Mouse (Mus musculus) embryo, embryonic 11.5 days (tissue): ENCODE measurements around the gene Fam228a.
"Not testable (repeated sequence)": the region's sequence is repeated elsewhere in the genome, so short reads cannot be mapped to it uniquely, and the experiment has no call there.

Experiments used
- DNase-seq: peaks from one replicate; pipeline ENCODE4 v3.0.0-alpha.2; 2012; ENCODE audit warnings: low read depth, low spot score

Fam228a gene

DNA sequence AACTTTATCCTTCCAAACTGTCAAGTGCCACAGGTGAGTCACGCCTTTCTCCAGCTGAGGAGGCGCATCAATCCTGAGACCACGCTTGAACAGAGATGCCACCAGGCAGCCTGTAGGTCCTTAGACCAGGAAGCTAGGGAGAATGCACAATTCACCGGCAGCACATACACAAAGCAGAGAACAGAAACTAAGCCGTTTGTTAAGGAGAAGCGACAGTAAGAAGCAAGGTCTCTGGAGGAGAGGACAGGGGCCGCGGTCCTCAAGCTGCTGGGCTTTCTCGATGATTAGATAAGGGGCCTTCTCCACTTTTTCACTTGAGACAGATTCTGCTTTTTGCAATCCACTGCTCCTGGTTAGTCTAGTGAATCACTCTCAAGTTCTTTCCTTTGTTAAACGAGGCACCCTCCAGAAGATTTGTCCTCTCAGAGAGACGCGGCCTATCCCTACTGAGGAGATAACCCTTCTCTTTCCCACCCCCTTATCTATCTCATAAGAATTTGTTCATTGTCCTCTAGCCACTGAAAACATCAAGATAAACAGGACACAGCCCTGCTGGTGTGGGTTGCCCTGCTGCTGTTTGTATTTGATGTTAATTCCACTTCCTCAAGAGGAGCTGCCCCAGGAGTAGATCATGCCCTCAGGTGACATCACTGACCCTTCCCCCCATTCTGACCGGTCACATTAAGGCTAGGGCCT lies 19.0 kb downstream of the Fam228a start:
- DNase-seq, result no peak

DNA sequence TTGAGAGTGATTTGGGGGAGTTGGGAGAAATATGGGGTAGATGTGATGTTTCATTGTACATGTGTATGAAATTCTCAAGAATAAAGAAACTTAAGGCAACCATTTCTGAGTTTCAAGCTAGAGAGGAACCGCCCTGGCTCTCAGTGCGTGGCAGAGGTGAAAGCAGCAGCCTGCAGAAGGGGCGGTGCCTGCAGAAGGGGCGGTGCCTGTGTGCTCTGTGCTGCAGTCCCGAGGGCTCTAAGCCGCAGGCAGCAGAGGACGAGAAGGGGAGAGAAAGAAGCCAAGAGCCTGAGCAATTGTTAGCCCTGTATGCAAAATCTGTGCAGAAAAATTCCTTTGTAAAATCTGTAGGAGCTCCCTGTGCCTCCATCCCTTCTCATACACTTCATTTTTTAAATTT lies 20.8 kb downstream of the Fam228a start:
- DNase-seq, result peak; percentile 23

DNA sequence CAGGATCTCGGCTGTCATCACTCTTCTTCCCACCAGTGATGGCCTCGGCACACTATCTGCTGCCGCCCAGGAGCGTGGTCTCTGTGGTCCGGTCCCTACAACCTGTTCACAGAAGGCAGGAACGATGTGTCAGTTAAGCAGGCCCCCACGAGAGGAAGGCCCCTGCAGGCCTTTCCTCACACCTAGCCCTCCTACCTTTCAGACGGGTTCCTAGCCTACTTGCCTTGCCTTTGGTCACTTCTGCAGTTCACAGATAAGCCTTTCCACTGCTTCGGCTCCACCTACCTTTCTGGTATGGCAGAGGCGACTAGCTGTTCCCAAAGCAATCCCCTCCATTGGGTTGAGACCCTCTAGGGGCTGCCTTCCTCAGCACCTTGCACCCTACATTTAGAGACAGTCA lies 22.6 kb downstream of the Fam228a start:
- no peak for DNase-seq

DNA sequence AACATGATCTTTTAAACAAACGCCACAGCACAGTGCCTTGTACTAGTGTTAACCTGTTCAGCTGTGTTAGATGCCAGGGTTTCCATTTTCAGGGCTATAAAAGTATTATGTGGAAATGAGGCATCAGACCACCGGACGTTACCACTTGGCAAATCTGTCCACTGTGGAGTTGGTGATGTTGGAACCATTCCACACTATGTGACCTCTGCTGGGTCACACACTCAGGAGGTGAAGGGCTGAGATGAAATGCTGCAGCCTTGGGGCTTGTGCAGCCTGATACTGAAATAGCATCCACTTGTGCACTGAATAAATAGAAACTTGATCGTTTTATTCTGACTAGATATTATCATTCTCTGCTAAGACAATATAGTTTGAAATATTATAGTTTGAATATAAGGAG lies 24.9 kb downstream of the Fam228a start:
- no peak for DNase-seq

DNA sequence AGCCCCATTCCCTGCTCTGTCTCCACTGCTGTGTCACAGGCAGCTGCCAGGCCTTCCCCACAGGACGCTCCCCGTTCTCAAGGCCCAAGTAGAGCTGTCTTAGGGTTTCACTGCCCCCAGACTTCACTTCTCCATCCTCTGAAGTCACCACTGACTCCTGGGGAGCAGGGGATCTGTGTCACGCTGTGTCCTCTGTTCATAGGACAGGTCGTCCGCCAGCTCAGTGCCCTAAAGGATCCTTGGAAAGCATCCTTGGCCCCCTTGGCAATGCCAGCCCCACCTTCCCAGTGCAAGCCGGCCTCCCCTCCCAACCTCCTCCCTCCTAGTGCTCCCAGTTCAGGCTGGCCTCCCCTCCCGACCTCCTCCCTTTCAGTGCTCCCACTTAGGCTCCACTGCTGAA lies 28.3 kb downstream of the Fam228a start:
- DNase-seq, result no peak

DNA sequence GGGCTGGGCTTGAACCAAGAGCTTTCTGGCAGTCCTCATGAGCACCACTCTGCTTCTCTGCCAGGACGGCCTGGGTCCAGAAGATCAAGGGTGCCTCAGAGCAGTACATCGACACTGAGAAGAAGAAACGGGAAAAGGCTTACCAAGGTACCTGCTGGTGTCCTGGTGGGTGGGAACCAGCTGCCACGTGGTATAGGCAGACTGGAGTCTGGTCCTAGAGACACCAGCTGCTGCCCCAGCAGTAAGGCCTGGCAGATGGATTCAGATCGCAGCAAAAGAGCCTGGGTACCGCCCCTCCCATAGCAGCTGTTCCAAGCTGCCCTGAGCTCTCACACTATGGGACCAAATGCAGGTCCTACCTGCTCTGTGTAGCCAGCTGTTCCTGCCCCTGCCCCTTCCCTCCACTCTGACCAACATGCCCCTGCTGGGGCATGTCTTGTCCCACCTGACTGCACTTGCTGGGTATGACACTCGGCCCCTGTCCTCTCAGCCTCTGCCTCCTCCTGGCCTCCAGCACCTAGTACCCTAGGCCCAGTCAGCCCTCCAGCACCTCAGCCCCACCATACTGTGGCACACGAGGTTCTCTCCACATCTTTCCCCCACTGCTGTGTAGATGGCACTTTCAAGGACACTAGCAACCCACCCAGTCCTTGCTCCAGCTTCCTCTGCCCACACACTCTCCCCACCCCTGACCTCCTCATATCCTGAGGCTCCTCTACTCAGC lies 29.2 kb downstream of the Fam228a start:
- DNase-seq, result no peak

DNA sequence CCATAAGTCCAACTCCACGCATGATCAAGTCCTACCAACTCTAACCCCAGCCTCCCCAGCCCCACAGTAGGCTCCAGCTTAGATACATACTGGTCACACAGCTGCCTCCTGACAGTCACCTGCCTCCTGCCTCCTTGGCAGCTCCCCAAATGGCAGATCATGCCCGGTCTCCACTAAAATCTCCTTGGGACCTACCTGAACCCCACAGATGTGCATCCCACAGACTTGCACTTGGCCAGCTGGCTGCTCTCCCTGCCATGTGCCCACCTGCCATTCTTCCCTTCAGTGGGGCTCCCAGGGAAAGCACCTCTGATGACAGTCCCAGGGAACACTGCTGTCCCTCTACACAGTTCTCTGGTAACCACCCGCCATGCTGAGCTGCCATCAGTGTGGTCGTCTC lies 29.9 kb downstream of the Fam228a start:
- DNase-seq, result no peak

DNA sequence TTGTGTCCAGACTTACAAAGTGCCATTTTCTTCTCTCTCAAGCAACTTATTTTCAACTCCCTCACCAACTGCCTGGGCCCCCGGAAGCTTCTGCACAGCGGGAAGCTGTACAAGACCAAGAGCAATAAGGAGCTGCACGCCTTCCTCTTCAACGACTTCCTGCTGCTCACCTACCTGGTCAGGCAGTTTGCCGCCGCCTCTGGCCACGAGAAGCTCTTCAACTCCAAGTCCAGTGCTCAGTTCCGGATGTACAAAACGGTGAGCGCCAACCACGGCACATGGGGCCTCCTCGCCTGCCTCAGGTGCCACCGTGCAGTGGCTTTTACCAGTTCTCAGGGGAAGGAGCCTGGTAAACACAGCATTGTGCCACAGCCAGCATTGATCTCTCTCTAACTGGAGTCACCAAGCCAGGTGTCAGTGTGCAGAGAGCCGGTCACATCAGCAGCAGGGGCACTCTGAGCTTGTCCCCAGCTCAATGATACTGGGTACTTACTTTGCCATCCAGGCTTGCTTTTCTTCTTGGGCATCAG lies 30.7 kb downstream of the Fam228a start:
- DNase-seq, result no peak

DNA sequence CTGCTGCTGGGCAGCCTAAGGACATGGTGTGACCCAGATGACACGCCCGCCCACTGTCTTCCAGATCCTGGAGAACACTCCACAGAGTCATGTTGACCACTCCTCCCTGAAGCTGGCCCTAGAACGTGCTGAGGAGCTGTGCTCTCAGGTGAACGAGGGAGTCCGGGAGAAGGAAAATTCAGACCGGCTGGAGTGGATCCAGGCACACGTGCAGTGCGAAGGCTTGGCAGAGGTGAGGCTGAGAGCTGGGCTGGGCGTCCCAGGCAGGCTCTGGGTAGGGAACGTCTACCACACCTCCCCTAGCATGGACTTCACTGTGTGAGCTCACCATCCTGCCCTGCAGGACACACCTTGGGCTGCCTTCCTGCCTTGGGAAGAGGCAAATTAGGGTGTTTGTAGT lies 31.3 kb downstream of the Fam228a start:
- DNase-seq, result no peak

DNA sequence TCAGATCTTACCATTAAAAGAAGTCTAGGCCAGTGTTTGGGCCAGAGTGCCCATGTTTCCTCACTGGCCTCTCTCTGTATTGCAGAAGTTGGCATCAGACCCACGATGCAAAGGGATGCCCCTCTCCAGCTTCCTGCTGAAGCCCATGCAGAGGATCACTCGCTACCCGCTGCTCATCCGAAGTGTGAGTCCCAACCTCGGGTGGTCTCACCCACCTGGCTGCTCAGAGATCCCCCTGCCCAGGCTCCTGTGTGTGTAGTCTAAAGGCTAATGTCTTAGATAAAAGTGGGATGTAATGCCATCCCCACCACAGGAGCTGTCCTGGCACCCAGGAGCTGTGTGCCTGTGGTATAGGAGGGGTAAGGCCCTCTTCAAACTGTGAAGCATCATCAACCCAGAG lies 32.1 kb downstream of the Fam228a start:
- DNase-seq, result no peak

DNA sequence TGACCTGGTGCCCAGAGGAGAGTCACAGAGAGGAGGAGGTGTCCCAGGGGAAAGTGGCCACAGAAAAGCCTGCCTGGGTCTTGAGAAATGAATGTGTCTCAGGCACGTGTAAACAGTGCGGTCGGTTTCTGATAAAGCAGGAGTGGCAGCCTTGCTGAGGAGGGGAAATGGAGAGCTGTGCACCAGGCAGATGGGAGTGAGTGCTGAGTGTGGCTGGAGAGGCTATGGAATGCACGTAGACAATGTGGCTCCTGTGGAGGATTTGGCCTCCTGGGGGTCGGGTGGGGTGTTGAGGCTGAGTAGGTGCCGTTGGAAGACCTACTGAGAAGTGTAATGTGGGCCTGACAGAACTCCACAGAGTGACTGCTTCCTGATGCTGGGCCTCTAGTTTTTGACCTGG lies 32.6 kb downstream of the Fam228a start:
- not testable (repeated sequence) for DNase-seq

DNA sequence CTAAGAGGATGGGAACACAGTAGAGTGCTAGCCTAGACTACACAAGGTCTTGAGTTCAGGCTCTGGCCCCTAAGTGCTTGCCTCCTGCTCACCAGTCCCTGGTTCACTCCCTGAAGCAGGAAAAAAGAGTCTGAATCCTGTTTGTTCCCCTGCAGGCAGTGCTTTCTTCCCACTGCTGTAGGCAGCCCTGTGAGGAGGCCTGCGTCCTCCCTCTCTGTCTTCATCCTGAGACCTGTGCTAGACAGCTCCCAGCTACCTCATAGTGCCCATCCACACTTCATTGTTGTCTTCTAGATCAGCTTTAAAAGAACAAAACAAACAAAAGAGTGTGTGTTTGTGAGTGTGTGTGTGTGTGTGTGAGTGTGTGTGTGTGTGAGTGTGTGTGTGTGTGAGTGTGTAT lies 43.7 kb downstream of the Fam228a start:
- no peak for DNase-seq

DNA sequence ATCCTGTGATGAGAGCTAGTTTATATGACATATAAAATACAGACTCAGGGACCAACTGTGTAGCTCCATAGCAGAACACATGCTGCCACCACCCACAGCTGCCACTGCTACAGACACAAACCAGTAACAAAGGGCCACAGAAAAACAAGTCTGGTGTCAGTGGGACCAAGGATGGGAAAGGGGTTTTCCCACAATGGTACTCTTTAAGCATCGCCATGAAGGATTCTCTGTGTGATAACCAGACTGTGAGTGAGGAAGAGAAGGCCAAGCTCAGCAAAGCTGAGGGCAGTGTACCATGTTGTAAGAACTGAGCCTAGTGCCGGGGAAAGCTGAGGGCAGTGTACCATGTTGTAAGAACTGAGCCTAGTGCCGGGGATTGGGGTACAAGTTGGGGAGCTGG lies 47.0 kb downstream of the Fam228a start:
- DNase-seq, result no peak

DNA sequence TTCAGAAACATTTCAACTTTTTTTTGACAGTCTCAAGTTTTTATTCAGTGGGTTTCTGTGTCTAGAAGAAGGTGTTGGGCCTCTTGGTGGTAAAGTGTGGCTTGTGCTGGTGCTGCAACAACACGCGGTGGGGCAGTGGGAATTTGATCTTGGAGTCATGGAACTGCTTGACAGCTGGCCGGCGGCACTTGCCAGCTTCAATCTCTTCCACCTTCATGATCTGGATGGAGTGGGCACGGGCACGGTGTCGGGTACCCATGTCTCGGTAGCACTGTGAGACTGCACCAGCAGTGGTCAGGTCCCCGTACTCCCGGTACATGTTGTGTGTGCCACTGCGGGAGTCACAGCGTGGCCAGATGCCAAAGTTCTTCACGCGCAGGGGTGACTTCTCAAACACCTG lies 48.9 kb downstream of the Fam228a start:
- no peak for DNase-seq

DNA sequence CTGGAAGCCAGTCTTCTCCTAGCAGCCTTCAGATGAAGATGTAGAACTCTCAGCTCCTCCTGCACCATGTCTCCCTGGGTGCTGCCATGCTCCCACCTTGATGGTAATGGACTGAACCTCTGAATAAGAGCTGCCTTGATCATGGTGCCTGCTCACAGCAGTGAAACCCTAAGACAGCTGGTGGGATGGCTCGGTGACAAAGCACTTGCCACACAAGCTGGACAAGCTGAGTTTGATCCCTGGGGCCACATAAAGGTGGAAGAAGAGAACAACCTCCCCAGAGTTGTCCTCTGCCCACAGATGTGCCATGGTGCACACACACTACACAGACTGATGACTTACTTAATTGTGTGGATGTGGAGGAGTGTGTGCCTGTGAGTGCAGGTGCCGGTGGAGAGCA lies 49.8 kb downstream of the Fam228a start:
- no peak for DNase-seq

DNA sequence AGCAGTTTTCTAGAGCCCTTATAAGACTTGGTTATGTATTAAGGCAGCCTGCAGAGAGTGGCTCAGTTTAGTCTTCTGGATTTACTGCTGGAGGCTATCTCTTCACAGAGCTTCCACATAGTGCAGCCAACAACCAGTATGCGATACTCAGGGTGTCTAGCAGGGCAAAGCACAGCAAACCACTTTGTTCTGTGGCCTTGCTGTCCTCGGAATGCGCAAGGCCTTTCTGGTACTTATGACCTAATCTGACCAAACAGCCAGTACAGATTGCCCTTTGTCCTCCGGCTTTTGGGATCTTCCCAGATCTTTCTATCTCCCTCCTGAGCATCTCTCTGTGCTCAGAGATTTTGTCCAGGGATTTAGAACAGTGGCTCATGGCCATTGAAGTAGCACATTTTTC lies 52.8 kb downstream of the Fam228a start:
- no peak for DNase-seq

DNA sequence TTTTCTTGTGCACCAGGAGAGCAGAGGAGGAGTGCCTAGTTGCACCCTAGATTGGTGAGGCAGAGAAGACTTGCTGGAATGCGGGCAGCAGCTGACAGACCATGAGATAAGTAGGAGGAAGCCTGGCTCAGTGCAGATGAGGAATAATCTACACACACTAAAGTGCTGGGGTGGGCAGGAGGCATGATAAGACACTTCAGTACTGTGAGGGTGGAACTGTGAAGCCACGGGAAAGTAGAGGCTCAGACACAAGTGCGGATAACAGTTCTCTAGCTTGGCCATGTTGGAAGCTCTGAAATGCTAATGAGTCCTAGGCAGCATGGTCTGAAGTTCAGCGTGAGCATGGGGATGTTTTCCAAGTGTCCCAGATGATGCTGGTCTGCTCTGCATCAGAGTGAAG lies 58.3 kb downstream of the Fam228a start:
- peak; percentile 5 for DNase-seq

DNA sequence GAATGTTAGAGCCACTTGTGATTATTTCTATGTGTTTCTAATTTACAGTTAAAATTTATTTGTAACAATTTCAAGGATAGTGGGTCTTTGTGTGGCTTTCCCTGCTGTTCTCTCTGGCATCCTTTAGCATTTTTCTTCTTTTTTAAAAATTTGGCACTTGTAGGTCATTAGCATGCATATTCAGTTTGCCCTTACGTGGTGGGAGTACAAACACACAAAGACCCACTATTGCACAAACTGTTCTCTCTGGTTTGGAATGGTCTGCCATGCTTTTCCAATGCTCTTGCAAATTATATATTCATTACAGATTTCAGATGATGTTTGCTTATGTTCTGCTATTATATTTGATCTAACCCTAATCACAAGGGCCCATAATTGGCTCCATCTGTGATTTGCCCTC lies 61.9 kb downstream of the Fam228a start:
- DNase-seq, result no peak

DNA sequence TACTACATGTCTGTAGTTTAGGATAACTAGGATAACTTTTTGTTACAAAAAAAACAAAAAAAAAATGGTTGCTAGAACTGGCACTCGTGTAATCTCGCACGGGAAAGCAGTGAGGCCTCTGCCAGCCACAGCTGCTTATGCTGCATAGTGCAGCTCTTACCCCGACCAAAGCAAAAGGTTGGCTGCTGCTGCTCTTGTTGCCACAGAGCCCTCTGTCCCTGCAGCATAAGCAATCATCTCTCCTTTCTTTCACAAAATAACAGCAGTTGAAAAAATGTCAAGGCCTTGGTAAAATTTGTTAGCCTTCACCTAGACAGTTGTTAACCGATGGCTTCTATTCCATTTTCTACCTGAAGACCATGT lies 72.6 kb downstream of the Fam228a start:
- no peak for DNase-seq

DNA sequence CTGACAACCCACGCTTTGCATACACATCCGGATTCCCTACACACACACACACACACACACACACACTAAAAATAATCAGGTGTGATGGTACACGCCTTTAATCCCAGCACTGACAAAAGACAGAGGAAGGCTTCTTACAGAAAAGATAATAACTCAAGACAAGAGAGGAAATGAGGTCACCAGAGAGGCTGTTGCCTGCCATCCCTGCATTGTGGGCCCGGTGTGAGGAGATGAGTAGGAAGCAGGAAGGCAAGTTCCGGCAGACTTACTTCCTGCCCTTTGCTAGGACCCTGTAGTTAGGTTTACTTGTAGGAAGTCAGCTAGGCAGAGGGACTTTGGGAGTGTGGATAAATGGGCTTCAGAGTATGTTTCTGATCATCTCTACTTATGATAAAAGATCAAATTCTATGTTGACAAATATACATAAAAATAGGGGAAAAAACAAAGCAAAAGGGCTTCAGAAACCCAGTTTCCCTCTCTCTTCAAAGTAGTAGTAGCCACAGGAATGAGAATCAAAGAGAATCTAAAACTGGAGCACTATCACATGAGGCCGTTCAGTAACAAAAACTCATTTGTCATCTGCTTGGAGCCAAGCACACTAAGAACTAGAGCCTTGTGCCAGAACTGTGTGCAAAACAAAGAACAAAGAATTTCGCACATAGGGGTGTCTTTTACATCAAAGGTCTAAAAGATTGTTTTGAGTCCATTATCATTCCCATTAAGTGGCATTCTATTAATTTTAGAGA lies 73.1 kb downstream of the Fam228a start:
- no peak for DNase-seq
